Mouse (Mus musculus): ENCODE results near the gene 4933405L10Rik.

- TF ChIP-seq POLR2A (IDR thresholded peaks at IDR 0.05; ENCODE audit: extremely low read depth, insufficient read depth, low read length), result no peak
- TF ChIP-seq CTCF (IDR thresholded peaks at IDR 0.05; ENCODE audit: extremely low read depth, insufficient read depth, low read length), result no peak
Measured at GRCm38 (mm10) chr8:105750606-105751005, 43.2 kb downstream of the 4933405L10Rik start.
